Mouse (Mus musculus): ENCODE measurements around the gene Wfdc5.
A peak's percentile ranks its signal among the peaks of the same experiment; 100 is the strongest.

Wfdc5 gene

DNA sequence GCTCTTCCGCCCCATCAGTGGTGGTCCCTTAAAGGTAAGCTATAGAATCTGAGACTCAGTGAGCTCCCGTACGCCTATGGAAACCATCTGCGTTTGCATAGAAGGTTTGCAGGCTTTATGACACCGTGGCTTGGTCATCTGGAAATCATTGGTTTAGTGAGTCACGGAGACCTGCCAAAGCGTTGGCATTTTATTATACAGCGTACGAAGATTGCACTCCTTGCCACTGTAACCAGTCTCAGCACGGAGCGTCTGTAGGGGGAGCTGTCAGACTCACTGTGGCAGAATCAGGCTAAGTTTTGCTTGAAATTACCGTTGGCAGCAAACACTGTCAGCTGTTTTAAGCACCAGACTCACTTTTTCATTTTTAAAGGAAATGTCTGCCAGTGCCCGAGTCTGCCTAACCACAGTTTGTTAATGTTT is 56.0 kb downstream of the Wfdc5 start:
- DNase-seq: peak; percentile 84
